Mouse (Mus musculus): ENCODE results near the gene Epha7.

DNA sequence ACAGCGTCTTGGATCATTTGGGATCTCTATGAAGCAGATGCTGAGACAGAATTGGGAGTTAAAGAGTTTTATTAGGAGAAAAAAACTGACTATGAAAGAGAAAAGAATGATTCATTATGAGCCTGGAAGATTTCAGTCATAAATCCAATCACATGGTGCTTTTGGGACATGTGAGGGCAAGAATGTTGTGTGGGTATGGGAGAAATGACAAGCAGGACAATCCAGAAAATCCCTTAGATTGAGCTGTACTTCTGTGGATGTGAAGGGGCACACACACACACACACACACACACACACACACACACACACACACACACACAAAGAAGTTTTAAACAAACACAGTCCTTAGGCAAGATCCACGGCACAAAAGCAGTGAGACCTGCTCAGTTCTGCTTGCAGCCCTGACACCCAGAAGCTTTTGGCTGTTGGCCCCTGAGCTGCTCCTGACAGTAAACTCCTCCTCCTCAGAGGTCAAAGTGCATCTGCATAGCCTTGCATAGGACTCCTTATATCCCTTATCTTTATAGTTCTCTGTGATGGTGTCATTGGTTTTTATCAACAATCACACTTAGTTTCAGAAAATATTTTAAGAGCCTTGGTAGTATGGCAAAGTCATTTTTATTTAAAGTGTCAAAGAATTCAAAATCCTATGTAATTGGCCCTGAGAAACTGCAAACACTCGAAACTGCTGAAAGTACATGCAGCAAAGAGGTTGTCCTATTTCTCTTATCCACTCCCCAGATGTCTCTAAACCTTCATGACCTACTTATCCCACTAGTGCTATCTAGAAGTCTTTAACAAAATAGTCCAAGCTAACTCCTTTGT lies 185.7 kb downstream of the Epha7 start:
- TF ChIP-seq CTCF (IDR thresholded peaks at IDR 0.05; ENCODE audit: low read depth): no peak
- TF ChIP-seq EP300 (IDR thresholded peaks at IDR 0.05; ENCODE audit: low read depth): no peak

All from heart, postnatal 0 days (tissue).